Mouse (Mus musculus): ENCODE measurements at regions not wholly inside any gene's neighbourhood (a gene's known extent, or its start where the extent isn't known, plus 50 kb on each side); places are given as distances from the start of the nearest gene placed in this dataset.

DNA sequence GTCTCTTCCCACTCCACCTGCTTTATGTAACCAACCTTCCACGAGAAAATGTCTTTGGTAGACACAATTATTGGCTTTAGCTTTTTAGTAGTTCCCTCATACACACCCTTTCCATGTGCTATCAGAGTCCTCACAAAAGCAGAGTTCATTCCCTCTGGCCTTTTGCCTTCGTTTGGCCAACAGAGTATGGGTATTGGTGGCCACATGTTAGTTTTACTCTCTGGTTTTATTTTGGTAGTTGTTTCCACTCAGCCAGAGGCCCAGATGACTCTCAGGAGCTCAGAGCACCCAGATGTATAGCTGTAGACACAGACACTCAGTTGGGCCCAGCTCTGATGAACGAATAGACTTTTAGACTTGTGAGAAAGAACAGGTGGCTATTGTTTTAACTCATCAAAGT is 286.4 kb downstream of the Pten start:
- DNase-seq (ENCODE audit: low read depth, low spot score): no peak

- DNase-seq (ENCODE audit: low read depth, low spot score): no peak
These were observed 291.6 kb downstream of the Pten start for GRCm38 (mm10) chr19:33048754-33049442.

DNA sequence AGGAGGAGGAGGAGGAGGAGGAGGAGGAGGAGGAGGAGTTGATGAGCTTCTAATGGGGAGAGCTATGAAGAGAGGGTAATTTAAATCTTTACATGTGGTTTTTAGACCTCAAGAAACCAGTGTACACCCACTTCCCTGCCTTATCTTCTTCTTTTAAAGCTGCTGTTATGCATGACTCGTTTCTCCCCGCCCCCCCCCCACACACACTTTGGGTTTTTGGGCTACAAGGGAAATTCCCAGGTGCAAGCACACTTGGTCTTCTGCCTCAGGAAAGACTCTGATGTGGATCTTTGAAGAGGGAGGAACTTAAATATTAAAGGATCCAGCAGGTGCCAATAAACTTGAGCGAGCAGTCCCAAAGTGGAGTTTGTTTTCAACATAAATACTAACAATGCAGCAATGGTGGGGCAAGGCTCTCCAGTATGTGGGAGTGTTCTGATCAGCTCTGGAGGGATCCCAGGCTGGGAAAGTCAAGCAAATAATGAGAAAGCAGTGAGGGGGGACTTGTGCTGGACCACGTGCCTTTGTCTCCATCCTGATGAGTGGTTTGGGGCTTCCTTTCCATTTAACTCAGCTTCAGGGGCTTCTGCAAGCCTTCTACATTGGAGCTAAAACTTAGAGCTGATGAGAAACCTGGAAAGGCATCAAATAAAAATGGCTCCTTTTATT is 296.0 kb downstream of the Pten start:
- no peak for DNase-seq (ENCODE audit: low read depth, low spot score)

DNA sequence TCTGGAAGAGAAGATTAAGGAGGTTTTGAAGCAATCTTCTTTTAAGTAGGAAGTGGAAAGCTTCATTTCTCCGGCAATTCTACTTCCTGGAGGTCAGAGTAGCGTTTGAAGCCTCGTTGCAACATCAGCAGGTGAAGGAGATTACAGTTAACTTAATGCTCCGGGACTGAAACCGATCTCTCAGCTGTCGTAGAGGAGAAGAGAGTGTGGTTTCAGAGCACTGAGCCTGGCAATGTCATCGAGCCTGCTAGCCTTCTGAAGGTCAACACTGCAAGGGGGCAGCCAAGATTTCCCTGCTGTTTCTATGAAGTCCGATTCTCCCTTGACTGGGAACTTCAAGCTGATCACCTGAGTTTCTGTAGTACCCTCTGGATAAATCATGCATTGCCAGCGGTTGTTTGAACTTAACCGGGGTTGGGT is 299.1 kb downstream of the Pten start:
- DNase-seq (ENCODE audit: low read depth, low spot score): no peak

DNA sequence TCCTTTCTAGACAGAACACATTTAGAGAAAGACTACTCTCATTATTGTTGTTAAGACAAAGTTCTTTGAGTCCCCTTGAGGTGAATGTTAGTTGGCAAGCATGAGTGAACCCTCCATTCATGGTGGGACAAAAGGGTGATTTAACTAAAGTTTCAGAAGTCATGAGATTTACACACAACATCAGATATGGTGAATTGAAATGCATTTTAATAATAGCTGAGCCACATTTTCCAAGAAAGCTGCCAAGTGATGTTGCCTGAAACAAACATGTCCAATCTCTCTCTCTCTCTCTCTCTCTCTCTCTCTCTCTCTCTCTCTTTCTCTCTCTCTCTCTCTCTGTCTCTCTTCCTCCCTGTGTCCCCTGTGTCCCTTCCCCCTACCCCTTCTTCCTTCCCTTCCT is 303.7 kb downstream of the Pten start:
- no peak for DNase-seq (ENCODE audit: low read depth, low spot score)

DNA sequence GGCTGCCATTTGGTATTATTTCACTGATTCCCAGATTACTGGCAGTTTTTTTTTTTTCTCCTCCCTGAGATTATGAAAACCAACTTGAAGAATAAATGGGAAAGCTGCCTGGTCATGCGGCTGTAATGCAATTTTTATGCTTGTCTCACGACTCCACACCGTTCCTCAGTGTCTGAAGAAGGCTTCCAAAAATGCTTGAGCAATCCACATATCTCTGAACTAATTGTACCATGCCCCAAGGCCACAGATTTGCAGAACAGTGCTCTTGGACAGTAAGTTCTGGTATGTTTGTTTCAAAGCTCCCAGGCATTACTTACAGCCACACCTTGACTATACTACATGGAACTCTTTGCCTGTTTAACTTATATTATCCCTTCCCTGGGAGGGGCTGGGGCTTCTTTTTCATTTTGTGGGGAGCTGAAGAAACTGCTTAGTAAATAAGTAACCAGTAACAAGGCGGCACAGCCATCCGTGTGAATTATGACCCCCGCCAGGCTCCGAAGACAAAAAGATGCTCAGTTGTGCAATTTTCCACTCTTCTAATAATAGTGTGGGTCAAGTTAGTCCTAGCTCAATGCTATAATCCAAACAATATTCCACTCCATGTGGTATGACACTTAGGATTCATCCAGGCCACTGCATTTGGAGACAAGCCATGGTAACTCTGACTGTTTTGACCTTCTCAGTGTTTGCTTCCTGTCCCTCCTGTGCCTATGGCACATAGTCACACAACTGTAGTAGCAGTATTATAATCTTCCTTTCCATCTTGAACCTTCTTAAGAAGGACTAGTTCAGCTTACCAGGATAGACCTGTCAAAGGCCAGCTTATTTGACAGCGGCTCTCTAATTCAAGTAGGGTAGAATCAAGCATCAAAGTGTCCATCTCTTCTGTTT is 305.1 kb downstream of the Pten start:
- no peak for DNase-seq (ENCODE audit: low read depth, low spot score)

GRCm38 (mm10) chr19:33065274-33066200 is 308.2 kb downstream of the Pten start:
- peak; percentile 4 for DNase-seq (ENCODE audit: low read depth, low spot score)

- DNase-seq (ENCODE audit: low read depth, low spot score): no peak
These were observed 311.2 kb downstream of the Pten start for GRCm38 (mm10) chr19:33068351-33068955.

DNA sequence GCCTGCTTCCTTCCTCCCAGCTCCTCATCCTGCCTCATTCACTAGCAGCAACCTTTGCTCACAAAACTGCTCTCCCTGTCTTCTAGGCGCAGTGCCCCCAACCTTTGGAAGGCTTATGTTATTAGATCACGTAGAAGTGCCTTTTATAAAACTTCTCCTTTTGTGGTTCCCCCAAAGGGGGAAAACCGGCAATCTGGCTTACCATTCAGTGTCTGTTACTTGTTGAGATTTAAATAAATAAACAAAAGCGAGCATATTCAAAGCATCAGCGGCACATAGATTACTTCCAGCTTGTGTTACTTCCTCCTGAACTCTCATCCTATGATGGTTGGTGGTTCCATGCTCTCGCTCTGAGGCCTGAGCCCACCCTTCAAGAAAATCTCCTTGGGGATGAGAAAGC is 312.5 kb downstream of the Pten start:
- no peak for DNase-seq (ENCODE audit: low read depth, low spot score)

DNA sequence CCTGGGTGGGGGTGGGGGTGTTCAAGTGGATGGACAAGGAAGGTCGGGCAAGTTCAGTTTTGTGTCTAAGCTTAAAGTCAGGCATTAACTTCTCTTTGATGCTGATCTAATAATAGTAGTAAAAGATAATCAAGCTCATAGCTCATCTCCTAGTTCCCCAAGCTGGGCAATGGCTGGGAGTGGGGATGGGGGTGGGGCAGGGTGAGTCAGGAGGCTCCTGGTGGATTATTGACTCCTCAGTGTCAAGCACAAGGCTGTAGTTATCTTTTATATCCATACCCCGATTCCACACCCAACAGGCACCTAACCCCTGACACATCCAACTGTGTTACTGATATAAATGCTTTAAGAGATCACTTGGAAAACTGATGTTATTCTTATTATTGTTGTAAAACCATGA is 315.0 kb downstream of the Pten start:
- no peak for DNase-seq (ENCODE audit: low read depth, low spot score)

GRCm38 (mm10) chr19:33074907-33075306 is 317.2 kb downstream of the Rnls start:
- DNase-seq (ENCODE audit: low read depth, low spot score): no peak

GRCm38 (mm10) chr19:33078681-33079360 is 313.3 kb downstream of the Rnls start:
- DNase-seq (ENCODE audit: low read depth, low spot score): no peak

DNA sequence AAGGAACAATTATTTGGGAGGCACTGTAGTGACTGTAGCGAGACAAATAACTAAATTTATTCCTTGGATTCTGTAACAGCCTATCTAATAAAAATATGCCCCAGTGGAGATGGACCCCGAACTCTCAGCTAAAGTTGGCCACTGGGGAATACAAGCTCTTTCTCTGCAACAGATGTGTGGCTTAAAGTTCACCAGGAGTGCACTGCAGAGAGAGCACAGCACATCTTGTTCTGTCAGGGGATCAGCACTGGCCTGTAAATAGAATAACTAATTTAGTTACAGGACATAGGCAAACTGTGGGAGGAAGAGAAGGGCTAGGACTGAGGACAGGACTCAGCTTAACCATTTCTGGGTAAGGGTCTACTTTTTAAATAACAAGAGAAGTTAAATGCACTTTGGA is 312.1 kb downstream of the Rnls start:
- no peak for DNase-seq (ENCODE audit: low read depth, low spot score)

DNA sequence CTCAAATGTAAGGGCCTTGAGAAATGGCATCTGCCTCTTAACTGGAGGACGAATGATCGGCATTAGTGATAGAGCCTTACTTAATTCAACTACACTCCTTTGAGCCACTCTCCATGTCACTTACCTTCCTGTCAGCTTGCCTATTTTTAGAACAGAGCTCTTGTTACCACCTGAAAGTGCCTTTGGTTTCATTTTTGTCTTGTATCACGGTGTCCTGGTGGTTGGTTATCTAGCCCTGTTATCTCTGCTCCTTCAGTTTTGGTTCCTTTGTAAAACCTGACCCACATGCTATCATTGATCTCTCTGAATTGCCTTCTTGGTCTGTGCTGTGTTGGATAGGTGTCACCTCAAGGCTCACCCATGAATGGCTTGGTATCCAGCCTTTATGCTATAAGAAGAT is 310.6 kb downstream of the Rnls start:
- DNase-seq (ENCODE audit: low read depth, low spot score): no peak

- DNase-seq (ENCODE audit: low read depth, low spot score): no peak
These were observed 308.7 kb downstream of the Rnls start for GRCm38 (mm10) chr19:33083371-33083770.

- DNase-seq (ENCODE audit: low read depth, low spot score): no peak
These were observed 307.4 kb downstream of the Rnls start for GRCm38 (mm10) chr19:33084683-33085082.

All from ES-CJ7 (cell line).